Mouse (Mus musculus) E14TG2a.4 (cell line): ENCODE data around the gene Rhov.

Experiments used
- CTCF ChIP-seq: conservative IDR thresholded peaks from 2 replicates; pipeline ENCODE4 v1.5.1; 2014; ENCODE audit warnings: low read length
- POU5F1 ChIP-seq: IDR thresholded peaks from 2 replicates; pipeline ENCODE4 v1.6.1; 2014; ENCODE audit warnings: low read length, borderline replicate concordance

DNA sequence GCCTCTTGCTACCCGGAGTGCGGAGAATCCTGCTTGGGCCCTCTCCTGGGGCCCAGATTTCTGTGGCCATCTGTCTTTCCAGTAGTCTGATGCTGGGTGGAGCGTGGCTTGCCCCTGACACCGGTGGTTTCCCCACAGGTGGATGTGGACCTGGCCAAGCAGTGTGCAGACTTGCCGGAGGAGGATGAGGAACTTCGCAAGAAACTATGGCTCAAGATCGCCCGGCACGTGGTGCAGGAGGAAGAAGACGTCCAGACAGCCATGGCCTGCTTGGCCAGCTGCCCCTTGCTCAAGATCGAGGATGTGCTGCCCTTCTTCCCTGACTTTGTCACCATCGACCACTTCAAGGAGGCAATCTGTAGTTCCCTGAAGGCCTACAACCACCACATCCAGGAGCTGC, 25.7 kb upstream of the Rhov start:
- no peak for TF ChIP-seq CTCF
- no peak for TF ChIP-seq POU5F1
